Mouse (Mus musculus) ES-E14 (cell line): Measurements from ENCODE around the gene Dcbld2.

Experiments
- CHD2 ChIP-seq: IDR thresholded peaks from 2 replicates; pipeline ENCODE4 v1.6.1; 2014; ENCODE audit warnings: mild to moderate bottlenecking, low read depth, low read length, inconsistent platforms
- ZC3H11A ChIP-seq: IDR thresholded peaks from 2 replicates; pipeline ENCODE4 v1.6.1; 2012; ENCODE audit warnings: low read depth, mild to moderate bottlenecking, inconsistent platforms, low read length, borderline replicate concordance
- ZNF384 ChIP-seq: IDR thresholded peaks from 2 replicates; pipeline ENCODE4 v1.6.1; 2012; ENCODE audit warnings: low read depth, low read length, inconsistent platforms

- TF ChIP-seq ZNF384 (no peak), CHD2 (no peak), ZC3H11A (no peak)
Observed at GRCm38 (mm10) chr16:58451647-58452046, 43.4 kb downstream of the Dcbld2 start.
